Mouse (Mus musculus) urinary bladder, postnatal 25 days (tissue): ENCODE measurements at regions not wholly inside any gene's neighbourhood (a gene's known extent, or its start where the extent isn't known, plus 50 kb on each side); places are given as distances from the start of the nearest gene placed in this dataset.
"Not testable (repeated sequence)": the region's sequence is repeated elsewhere in the genome, so short reads cannot be mapped to it uniquely, and the experiment has no call there.

Experiments
- DNase-seq: peaks from one replicate; pipeline ENCODE4 v3.0.0; 2022; ENCODE audit warnings: low spot score

DNA sequence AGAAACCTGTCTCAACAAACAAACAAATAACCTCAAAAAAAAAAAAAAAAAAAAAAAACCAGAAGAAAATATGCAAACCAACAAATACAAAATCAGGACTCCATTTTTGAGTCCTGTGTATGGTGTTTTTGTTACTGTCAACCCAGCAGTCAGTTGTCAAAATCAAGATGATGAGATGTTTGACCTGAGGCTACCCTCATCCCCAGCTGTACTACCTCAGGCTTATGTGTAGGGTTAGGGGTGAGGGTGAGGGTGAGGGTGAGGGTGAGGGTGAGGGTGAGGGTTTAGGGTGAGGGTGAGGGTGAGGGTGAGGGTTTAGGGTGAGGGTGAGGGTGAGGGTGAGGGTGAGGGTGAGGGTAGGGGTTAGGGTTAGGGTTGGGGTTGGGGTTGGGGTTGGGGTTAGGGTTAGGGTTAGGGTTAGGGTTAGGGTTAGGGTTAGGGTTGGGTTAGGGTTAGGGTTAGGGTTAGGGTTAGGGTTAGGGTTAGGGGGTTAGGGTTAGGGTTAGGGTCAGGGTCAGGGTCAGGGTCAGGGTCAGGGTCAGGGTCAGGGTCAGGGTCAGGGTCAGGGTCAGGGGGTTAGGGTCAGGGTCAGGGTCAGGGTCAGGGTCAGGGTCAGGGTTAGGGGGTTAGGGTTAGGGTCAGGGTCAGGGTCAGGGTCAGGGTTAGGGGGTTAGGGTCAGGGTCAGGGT is 97.0 kb upstream of the Vmn2r87 start:
- DNase-seq, result peak; percentile 21

- DNase-seq, result not testable (repeated sequence)
These were observed 69.2 kb upstream of the Vmn2r87 start for GRCm38 (mm10) chr10:130566426-130566825.

- DNase-seq, result no peak
These were observed 51.4 kb upstream of the Vmn2r87 start for GRCm38 (mm10) chr10:130548570-130548969.
